Mouse (Mus musculus): Measurements from ENCODE around the gene Nms. TPM values are rescaled to one million over a fixed set of nuclear protein-coding genes. Genes with fewer than 3 reads are reported as not detected.

Gene Nms
- not detected for total RNA-seq (2021)

GRCm38 (mm10) chr1:38938849-38939248, at the start of gene Nms:
Nms (plus strand) TSS chr1:38939149.
- intact Hi-C loops (cut with DNase I), result no loop called here
- no peak for DNase-seq

- intact Hi-C loops (cut with DNase I), result no loop called here
- DNase-seq, result no peak
Observed at GRCm38 (mm10) chr1:38891444-38891843, 47.5 kb upstream of the Nms start.

DNA sequence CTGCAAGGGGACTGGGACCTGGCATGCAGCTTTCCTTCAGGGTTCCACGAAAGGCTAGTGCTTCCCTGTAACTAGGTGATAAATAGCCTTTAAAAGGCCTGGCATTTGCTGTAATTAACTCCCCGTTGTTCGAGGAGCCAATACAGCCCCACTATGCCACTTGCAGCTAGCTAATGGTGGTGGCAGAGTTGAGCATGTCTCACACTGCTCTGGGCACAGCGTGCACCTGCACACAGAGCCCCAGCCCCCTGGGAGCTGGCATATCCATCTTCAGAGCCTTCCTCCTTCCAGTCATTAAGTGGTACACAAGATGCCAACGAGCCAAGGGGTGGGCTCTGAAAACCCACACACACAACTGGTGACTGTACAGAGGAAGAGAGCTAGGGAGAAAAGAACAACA, 45.9 kb upstream of the Nms start:
- DNase-seq, result no peak
- intact Hi-C loops (cut with DNase I), result no loop called here

DNA sequence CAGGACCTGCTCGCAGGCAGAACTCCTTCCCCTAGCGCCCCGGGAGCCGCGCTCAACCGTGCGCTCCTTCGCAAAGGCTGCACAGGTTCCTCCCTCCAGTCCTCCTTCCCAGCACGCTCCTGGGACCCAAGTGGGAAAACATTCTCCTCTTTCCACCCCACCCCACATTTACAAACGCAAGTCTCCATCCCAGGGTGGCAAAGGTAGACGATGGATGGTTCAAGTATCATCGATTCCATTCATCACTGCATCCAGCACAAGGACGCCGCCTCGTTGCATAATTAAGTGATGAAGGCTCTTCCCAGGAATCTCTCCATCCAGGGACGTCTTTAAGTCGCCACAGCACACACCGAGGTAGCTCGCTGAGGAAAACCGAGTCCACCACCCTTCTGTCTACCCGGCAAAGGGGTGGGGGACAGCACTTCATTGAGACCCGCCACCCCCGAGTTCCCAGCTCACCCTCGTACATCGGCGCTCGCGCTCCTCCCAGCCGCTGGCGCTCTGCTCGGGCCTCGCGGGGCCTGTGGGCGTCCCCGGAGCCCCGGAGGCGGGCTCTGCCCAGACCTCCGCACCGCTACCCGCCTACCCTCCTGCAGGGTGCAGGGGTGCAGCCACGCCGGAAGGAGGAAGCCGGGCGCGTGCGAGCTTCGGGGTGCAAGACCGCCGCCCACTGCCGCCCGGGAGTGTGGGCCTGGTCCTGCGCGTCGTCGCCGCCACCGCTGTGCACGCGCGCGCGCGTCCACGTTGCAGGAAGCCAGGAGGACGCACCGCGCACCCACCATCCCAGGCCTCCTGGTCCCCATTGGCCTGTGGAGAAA, 41.3 kb upstream of the Nms start, which contains the start of gene Chst10:
TSS of gene Chst10 (minus strand) at position 731 of the 818 bp plus-strand sequence.
- peak; percentile 66 to 67 for DNase-seq
- intact Hi-C loops (cut with DNase I), result no loop called here

GRCm38 (mm10) chr1:38902571-38902970, 36.4 kb upstream of the Nms start:
- intact Hi-C loops (cut with DNase I), result no loop called here
- no peak for DNase-seq

DNA sequence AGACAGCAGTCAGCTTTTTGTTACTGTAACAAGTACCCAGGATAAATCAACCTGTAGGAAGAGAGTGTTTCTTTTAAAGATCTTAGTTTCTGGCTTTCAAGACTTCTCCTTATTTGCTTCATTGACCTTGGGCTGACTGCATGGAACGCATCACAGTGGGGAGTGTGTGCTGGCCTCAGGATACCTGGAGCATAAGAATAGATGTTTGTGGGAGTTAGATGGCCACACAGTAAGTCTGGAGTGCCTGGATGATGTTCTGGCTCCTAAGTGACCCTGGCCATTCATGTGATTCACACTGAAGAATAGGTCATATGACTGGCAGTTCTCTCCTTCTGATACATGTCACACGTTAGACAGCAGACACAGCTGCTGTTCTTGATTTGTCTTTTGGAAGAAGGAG, 35.0 kb upstream of the Nms start:
- intact Hi-C loops (cut with DNase I), result no loop called here
- DNase-seq, result no peak

GRCm38 (mm10) chr1:38928996-38929395, 10.0 kb upstream of the Nms start:
- DNase-seq, result no peak
- intact Hi-C loops (cut with DNase I), result no loop called here

DNA sequence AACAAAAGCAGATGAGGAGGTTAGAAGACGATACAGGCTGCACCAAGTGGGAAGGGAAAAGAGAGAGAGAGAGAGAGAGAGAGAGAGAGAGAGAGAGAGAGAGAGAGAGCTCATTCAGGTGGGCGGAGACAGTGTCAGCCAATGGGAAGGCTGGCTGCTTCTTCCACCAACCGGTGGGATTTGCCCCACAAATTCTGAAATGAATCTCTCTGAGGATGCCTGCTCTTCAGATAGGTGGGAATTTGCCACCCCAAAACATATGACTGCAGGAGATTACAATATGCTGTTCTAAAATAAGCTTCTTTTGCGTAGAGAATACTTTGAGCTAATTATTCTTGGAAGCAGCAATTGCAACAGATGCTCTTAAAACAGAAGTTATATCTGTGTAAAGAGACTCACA, 9.5 kb upstream of the Nms start:
- intact Hi-C loops (cut with DNase I), result no loop called here
- DNase-seq, result no peak

DNA sequence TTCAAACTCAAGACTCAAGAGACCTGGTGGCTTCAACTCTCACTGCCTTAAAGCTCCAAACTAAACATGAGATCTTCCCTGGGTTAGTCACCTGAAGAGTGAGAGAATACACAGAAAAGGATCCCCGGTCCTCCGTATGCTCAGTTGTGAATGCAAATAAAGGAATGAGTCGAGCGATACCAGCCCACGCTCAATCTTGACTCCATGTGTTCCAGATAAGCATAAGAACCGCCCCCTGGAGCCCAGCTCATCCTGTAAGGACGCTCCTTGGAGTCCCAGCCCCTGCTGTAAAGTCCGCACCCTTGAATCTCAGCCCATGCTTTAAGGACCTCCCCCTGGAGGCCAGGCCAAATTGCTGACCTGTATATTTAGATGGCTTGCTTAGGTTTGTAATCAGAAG, 8.2 kb upstream of the Nms start:
- intact Hi-C loops (cut with DNase I), result no loop called here
- no peak for DNase-seq

GRCm38 (mm10) chr1:38934668-38935067, 4.3 kb upstream of the Nms start:
- intact Hi-C loops (cut with DNase I), result no loop called here
- DNase-seq, result peak; percentile 5 to 7

DNA sequence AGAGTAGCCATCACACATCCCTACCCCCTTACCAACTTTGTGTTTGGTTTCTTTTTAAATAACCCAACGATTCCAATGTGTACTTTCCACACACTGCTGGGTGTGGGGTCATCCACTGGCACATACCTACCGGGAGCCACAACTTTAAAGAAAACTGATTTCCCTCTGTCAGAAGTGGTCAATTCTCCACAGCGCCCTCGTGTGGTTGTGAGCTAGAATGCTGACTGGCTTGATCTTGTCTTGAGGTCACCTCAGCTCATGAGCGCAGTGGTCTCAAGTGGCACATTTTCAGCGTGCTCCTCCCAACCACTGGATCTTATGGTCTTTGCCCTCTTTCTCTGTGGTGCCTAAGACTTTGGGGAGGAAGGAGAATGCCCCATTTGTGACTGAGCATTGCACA, 2.2 kb upstream of the Nms start:
- intact Hi-C loops (cut with DNase I), result no loop called here

GRCm38 (mm10) chr1:38939608-38940007, 659 bp downstream of the Nms start:
- intact Hi-C loops (cut with DNase I), result no loop called here
- DNase-seq, result peak; percentile 17 to 54

More for the DNA sequence above, 2.2 kb upstream of the Nms start:
- DNase-seq, result peak; percentile 5 to 31

DNA sequence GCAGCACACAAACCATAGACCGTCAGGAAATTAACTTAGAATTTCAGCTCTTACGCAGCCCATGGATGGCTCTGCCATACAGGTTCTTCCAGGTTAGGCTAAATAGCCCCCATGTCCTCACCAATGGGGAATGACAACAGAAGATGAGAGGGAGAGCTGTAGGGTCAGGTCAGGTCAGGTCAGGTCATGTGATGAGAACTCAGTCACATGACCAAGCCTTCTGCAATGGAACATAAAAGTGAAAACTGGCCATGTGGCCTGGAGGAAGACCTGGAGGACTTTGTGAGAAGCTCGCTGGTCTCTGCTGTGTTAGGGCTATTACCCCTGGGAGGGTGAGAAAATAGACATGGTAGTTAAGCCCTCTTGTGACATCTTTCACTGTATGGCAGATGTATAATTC, 17.5 kb downstream of the Nms start:
- DNase-seq, result no peak
- intact Hi-C loops (cut with DNase I), result no loop called here

DNA sequence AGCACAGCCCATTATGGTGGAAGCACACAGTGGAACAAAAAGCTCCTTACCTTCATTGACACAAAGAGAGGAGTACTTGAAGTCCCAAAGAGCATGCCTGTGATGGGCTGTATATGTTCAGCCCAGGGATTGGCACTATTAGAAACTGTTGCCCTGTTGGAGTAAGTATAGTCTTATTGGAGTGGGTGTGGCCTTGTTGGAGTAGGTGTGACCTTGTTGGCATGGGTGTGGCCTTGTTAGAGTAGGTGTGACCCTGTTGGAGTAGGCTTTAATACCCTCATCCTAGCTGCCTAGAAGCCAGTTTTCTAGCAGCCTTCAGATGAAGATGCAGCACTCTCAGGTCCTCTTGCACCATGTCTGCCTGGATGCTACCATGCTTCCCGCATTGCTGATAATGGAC, 30.2 kb downstream of the Nms start:
- intact Hi-C loops (cut with DNase I), result no loop called here
- DNase-seq, result no peak

GRCm38 (mm10) chr1:38971712-38972111, 32.8 kb downstream of the Nms start:
- no peak for DNase-seq
- intact Hi-C loops (cut with DNase I), result no loop called here

DNA sequence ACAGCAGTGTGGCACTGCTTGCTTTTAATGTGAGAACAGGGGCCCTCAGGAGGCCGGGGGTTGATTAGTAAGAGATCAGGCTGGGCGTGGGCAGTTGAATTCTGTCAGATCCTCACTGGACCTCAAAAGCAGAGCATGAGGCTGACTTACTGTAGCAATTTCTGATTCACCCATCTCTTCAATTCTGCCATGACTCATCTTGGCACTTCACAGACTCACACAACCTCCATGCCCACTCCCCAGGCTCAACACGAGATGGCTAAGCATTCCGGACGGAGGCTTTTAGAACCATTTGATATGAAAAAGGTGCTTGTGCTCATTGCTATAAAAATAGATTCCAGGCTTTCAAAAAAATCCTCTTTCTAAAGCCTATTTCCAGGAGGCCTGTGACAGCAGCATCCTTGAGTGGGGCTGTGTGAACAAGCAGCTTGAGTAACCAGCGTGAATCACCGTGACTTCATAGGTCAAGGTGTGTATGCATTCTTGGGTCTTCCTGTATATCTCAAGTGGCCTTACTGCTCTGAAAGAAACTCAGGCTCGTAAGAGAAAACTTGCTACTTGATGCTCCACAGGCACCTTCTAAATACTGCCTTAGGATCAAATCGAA, 34.1 kb downstream of the Nms start:
- intact Hi-C loops (cut with DNase I), result no loop called here

DNA sequence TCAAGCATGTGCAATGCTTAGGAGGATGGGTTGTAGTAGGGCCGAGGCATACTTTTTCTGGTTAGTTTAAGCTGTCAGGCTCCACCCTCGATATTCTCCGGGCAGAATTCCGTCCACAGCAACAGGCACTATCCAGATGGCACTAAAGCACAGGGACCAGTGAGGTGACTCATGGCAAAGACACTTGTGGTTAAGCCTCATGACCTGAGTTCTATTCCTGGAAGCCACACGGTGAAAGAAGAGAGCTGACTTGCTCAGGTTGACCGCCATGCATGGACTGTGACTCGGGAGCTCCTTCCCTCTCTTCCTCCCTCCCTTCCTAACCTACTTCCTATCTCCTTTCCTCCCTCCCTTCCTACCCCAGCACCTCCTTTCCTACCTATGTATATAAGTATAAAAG, 41.0 kb downstream of the Nms start:
- intact Hi-C loops (cut with DNase I), result no loop called here
- peak in 1 of 2 experiments; percentile 20 for DNase-seq

More for the DNA sequence above, 34.1 kb downstream of the Nms start:
- no peak for DNase-seq

DNA sequence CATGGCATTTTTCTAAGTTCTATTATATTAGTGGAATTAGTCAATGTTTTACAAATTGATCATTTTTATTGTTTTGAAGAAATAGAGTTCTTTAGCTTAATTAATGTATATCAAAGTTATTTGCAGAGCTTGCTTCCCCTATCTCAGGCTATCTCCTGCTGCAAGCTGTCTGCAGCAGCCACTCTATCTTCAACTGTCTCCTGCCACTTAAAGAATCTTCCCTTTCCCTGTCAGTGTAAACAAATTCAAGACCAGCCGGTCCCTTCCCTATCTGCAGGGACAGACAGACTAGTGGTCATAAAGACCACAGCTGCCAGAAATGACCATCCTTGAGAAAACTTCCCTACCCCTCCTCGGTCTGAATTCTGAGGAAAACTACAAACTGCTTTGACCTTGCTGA, 44.9 kb downstream of the Nms start:
- intact Hi-C loops (cut with DNase I), result no loop called here
- no peak for DNase-seq

- intact Hi-C loops (cut with DNase I), result no loop called here
- DNase-seq, result no peak
Observed at GRCm38 (mm10) chr1:38985308-38985707, 46.4 kb downstream of the Nms start, which contains the start of gene Pdcl3. Pdcl3 (plus strand) TSS chr1:38985608.

- intact Hi-C loops (cut with DNase I), result no loop called here
- DNase-seq, result peak; percentile 98
Observed at GRCm38 (mm10) chr1:38987080-38987864, 48.3 kb downstream of the Nms start.

GRCm38 (mm10) chr1:38987865-38988211, 48.9 kb downstream of the Nms start:
- DNase-seq, result no peak
- intact Hi-C loops (cut with DNase I), result no loop called here

GRCm38 (mm10) chr1:38988357-38988756, 49.4 kb downstream of the Nms start:
- intact Hi-C loops (cut with DNase I), result no loop called here
- DNase-seq, result no peak
